Mouse (Mus musculus) regulatory T cell (primary cell): ENCODE measurements around the gene Sucnr1.

ENCODE experiments used
- in situ Hi-C: fragments of 300-600 bp; cut with MboI, MseI; formaldehyde crosslinking; loops from one replicate; pipeline ENCODE4 v1.15.1; 2025; ENCODE audit warnings: high pct_unique_total_duplicates

The Sucnr1 gene

GRCm38 (mm10) chr3:60111889-60112646, 30.4 kb downstream of the Sucnr1 start:
- in situ Hi-C loops: loop anchor here (25.0 kb wide), 1 partner anchor 1025 kb away; no protein-coding TSS in a partner anchor

GRCm38 (mm10) chr3:60114571-60114970, 32.9 kb downstream of the Sucnr1 start:
- in situ Hi-C loops: loop anchor here (25.0 kb wide), 1 partner anchor 1027 kb away; no protein-coding TSS in a partner anchor

GRCm38 (mm10) chr3:60121449-60121848, 39.8 kb downstream of the Sucnr1 start:
- in situ Hi-C loops: loop anchor here (10.0 to 25.0 kb wide), 2 partner anchors 363 to 1034 kb away; no protein-coding TSS in a partner anchor

- in situ Hi-C loops: loop anchor here (10.0 to 25.0 kb wide), 2 partner anchors 361 to 1037 kb away; no protein-coding TSS in a partner anchor
Observed at GRCm38 (mm10) chr3:60123859-60124794, 42.5 kb downstream of the Sucnr1 start.

- in situ Hi-C loops: loop anchor here (5.0 to 25.0 kb wide), 3 partner anchors 281 to 486 kb away; no protein-coding TSS in a partner anchor
Observed at GRCm38 (mm10) chr3:60126564-60126963, 44.9 kb downstream of the Sucnr1 start.

GRCm38 (mm10) chr3:60128282-60128681, 46.6 kb downstream of the Sucnr1 start:
- in situ Hi-C loops: loop anchor here (5.0 to 25.0 kb wide), 3 partner anchors 279 to 484 kb away; no protein-coding TSS in a partner anchor

- in situ Hi-C loops: loop anchor here (25.0 kb wide), 1 partner anchor 476 kb away; no protein-coding TSS in a partner anchor
Observed at GRCm38 (mm10) chr3:60135801-60136200, 54.1 kb downstream of the Sucnr1 start.
